Mouse (Mus musculus) kidney, adult 8-10 months (tissue): ENCODE measurements around the gene Rps8.

Source experiments
- DNase-seq, 2 experiments: peaks; one replicate each; pipeline ENCODE4 v3.0.0; 2022

Rps8 gene

GRCm38 (mm10) chr4:117148047-117148713 lies 7.9 kb downstream of the Rps8 start:
- no peak for DNase-seq

- DNase-seq = peak; percentile 86 to 93
These were observed 9.9 kb downstream of the Rps8 start for GRCm38 (mm10) chr4:117146176-117146575.

- DNase-seq = no peak
These were observed 10.8 kb downstream of the Rps8 start for GRCm38 (mm10) chr4:117145248-117145647.

GRCm38 (mm10) chr4:117143023-117143422 lies 13.0 kb downstream of the Rps8 start:
- DNase-seq = no peak

GRCm38 (mm10) chr4:117140613-117141012 lies 15.4 kb downstream of the Rps8 start:
- DNase-seq = no peak

GRCm38 (mm10) chr4:117139217-117139612 lies 16.8 kb downstream of the Rps8 start:
- peak in 1 of 2 experiments; percentile 61 for DNase-seq

GRCm38 (mm10) chr4:117138295-117139216 lies 17.5 kb downstream of the Rps8 start:
- DNase-seq = no peak

- DNase-seq = peak; percentile 93 to 96
These were observed 20.0 kb downstream of the Rps8 start for GRCm38 (mm10) chr4:117136034-117136433.

- no peak for DNase-seq
These were observed 21.4 kb downstream of the Rps8 start for GRCm38 (mm10) chr4:117134601-117134995.

GRCm38 (mm10) chr4:117133817-117134600 lies 22.0 kb downstream of the Rps8 start, which contains the start of gene Plk3:
Gene Plk3 (minus strand): TSS chr4:117133963.
- DNase-seq = peak; percentile 96 to 99

GRCm38 (mm10) chr4:117133366-117133796 lies 22.7 kb downstream of the Rps8 start:
- no peak for DNase-seq

- DNase-seq = no peak
These were observed 23.3 kb downstream of the Rps8 start for GRCm38 (mm10) chr4:117132794-117133143.

GRCm38 (mm10) chr4:117131890-117132793 lies 23.9 kb downstream of the Rps8 start:
- no peak for DNase-seq

GRCm38 (mm10) chr4:117131198-117131597 lies 24.8 kb downstream of the Rps8 start:
- no peak for DNase-seq

- DNase-seq = no peak
These were observed 25.3 kb downstream of the Rps8 start for GRCm38 (mm10) chr4:117130790-117131189.

- no peak for DNase-seq
These were observed 27.9 kb downstream of the Rps8 start for GRCm38 (mm10) chr4:117127991-117128686.

- DNase-seq = no peak
These were observed 29.3 kb downstream of the Rps8 start, which contains the start of gene Tctex1d4 for GRCm38 (mm10) chr4:117126675-117127290. Gene Tctex1d4 (plus strand): TSS chr4:117126794.

GRCm38 (mm10) chr4:117125910-117126674 lies 30.0 kb downstream of the Rps8 start:
- peak; percentile 75 to 84 for DNase-seq

GRCm38 (mm10) chr4:117125348-117125909 lies 30.6 kb downstream of the Rps8 start, which contains the start of gene Btbd19:
Gene Btbd19 (minus strand): TSS chr4:117125725.
- DNase-seq = peak in 1 of 2 experiments; percentile 30
